Mouse (Mus musculus) MEL (cell line): Measurements from ENCODE around the gene Mcf2l. TPM values are rescaled to one million over a fixed set of nuclear protein-coding genes. Genes with fewer than 3 reads are reported as not detected.

Source experiments
- DNase-seq: peaks from one replicate; pipeline ENCODE4 v3.0.0; 2011; ENCODE audit warnings: low read depth, low spot score
- H3K27ac ChIP-seq: 2 replicates; pipeline ENCODE4 v1.5.1; 2012; ENCODE audit warnings: low read depth, mild to moderate bottlenecking, control low read depth, low read length, moderate library complexity; ENCODE audit not compliant: control insufficient read depth
- H3K27me3 ChIP-seq, 2 experiments: fragments of 150-350 bp in 1 of 2; sonication (generic) in 1 of 2; 2 replicates each; pipeline ENCODE4 v1.6.1; 2012; ENCODE audit warnings: low read length in 2 of 2, mild to moderate bottlenecking in 2 of 2, improper control_type of control experiment in 1 of 2, moderate library complexity in 1 of 2; ENCODE audit not compliant: insufficient read depth in 2 of 2, control insufficient read depth in 1 of 2
- H3K36me3 ChIP-seq, 2 experiments: 2 replicates each; pipeline ENCODE4 v1.6.1; 2012 to 2014; ENCODE audit warnings: low read length in 2 of 2, improper control_type of control experiment in 1 of 2, inconsistent platforms in 1 of 2, mild to moderate bottlenecking in 1 of 2; ENCODE audit not compliant: insufficient read depth in 2 of 2, control insufficient read depth in 1 of 2
- H3K4me1 ChIP-seq, 2 experiments: fragments of 150-350 bp in 1 of 2; sonication (generic) in 1 of 2; 2 replicates each; pipeline ENCODE4 v1.6.1; 2012; ENCODE audit warnings: low read length in 2 of 2, improper control_type of control experiment in 1 of 2, mild to moderate bottlenecking in 1 of 2; ENCODE audit not compliant: insufficient read depth in 2 of 2, control insufficient read depth in 1 of 2
- H3K4me3 ChIP-seq, 2 experiments: fragments of 150-350 bp in 1 of 2; sonication (generic) in 1 of 2; 2 replicates each; pipeline ENCODE4 v1.5.1; 2012; ENCODE audit warnings: low read depth in 2 of 2, low read length in 2 of 2, mild to moderate bottlenecking in 2 of 2, moderate library complexity in 2 of 2, control low read depth in 1 of 2, improper control_type of control experiment in 1 of 2; ENCODE audit not compliant: control insufficient read depth in 1 of 2, insufficient read depth in 1 of 2
- H3K79me2 ChIP-seq: 2 replicates; pipeline ENCODE4 v1.6.1; 2012; ENCODE audit warnings: mild to moderate bottlenecking, low read length, moderate library complexity; ENCODE audit not compliant: control insufficient read depth, poor library complexity, insufficient read depth
- H3K9ac ChIP-seq: 2 replicates; pipeline ENCODE4 v1.6.1; 2012; ENCODE audit warnings: low read depth, mild to moderate bottlenecking, control low read depth, low read length, moderate library complexity; ENCODE audit not compliant: control insufficient read depth, poor library complexity, severe bottlenecking
- H3K9me3 ChIP-seq: fragments of 150-350 bp; sonication (generic); replicated peaks from 2 replicates; pipeline ENCODE4 v1.6.1; 2012; ENCODE audit warnings: mild to moderate bottlenecking, low read length, improper control_type of control experiment, moderate library complexity; ENCODE audit not compliant: insufficient read depth
- CHD1 ChIP-seq: IDR thresholded peaks from 2 replicates; pipeline ENCODE4 v1.6.1; 2012; ENCODE audit warnings: low read depth, mild to moderate bottlenecking, inconsistent platforms, low read length, improper control_type of control experiment
- EP300 ChIP-seq, 2 experiments: IDR thresholded peaks; 2 replicates each; pipeline ENCODE4 v1.6.1; 2011; ENCODE audit warnings: improper control_type of control experiment in 2 of 2, low read length in 2 of 2, low read depth in 1 of 2, mild to moderate bottlenecking in 1 of 2
- GABPA ChIP-seq: IDR thresholded peaks from 2 replicates; pipeline ENCODE4 v1.6.1; 2012; ENCODE audit warnings: low read depth, mild to moderate bottlenecking, inconsistent platforms, low read length, improper control_type of control experiment, moderate library complexity
- HCFC1 ChIP-seq: IDR thresholded peaks from 2 replicates; pipeline ENCODE4 v1.6.1; 2012; ENCODE audit warnings: low read depth, mild to moderate bottlenecking, inconsistent platforms, low read length, improper control_type of control experiment, moderate library complexity
- KAT2A ChIP-seq: conservative IDR thresholded peaks from 2 replicates; pipeline ENCODE4 v1.6.1; 2012; ENCODE audit warnings: low read depth, low read length, improper control_type of control experiment, inconsistent platforms
- MAFK ChIP-seq: IDR thresholded peaks from 2 replicates; pipeline ENCODE4 v1.6.1; 2011; ENCODE audit warnings: low read depth, mild to moderate bottlenecking, low read length, improper control_type of control experiment, borderline replicate concordance
- MAX ChIP-seq: IDR thresholded peaks from 2 replicates; pipeline ENCODE4 v1.6.1; 2011; ENCODE audit warnings: low read length, improper control_type of control experiment
- MAZ ChIP-seq: IDR thresholded peaks from 2 replicates; pipeline ENCODE4 v1.6.1; 2012; ENCODE audit warnings: low read depth, mild to moderate bottlenecking, inconsistent platforms, low read length, improper control_type of control experiment
- MEF2A ChIP-seq: IDR thresholded peaks from 2 replicates; pipeline ENCODE4 v1.6.1; 2014; ENCODE audit warnings: low read depth, mild to moderate bottlenecking, inconsistent platforms, low read length, improper control_type of control experiment; ENCODE audit not compliant: poor library complexity, insufficient replicate concordance, severe bottlenecking; ENCODE audit errors: extremely low read depth
- MXI1 ChIP-seq: IDR thresholded peaks from 2 replicates; pipeline ENCODE4 v1.6.1; 2011; ENCODE audit warnings: mild to moderate bottlenecking, low read depth, low read length, improper control_type of control experiment
- NRF1 ChIP-seq: IDR thresholded peaks from 2 replicates; pipeline ENCODE4 v1.6.1; 2014; ENCODE audit warnings: low read depth, mild to moderate bottlenecking, inconsistent platforms, low read length, improper control_type of control experiment, moderate library complexity; ENCODE audit not compliant: poor library complexity, insufficient read depth, severe bottlenecking
- POLR2A ChIP-seq, 2 experiments: IDR thresholded peaks; 2 replicates each; pipeline ENCODE4 v1.6.1; 2011 to 2012; ENCODE audit warnings: low read length in 2 of 2, mild to moderate bottlenecking in 2 of 2, control low read depth in 1 of 2, improper control_type of control experiment in 1 of 2, low read depth in 1 of 2, moderate library complexity in 1 of 2; ENCODE audit not compliant: control insufficient read depth in 1 of 2, insufficient read depth in 1 of 2, poor library complexity in 1 of 2
- RCOR1 ChIP-seq: IDR thresholded peaks from 2 replicates; pipeline ENCODE4 v1.6.1; 2012; ENCODE audit warnings: low read depth, mild to moderate bottlenecking, inconsistent platforms, low read length, improper control_type of control experiment
- TAL1 ChIP-seq: IDR thresholded peaks from 2 replicates; pipeline ENCODE4 v1.6.1; 2012; ENCODE audit warnings: mild to moderate bottlenecking, inconsistent platforms, low read length, moderate library complexity, mixed read lengths
- TBP ChIP-seq: IDR thresholded peaks from 2 replicates; pipeline ENCODE4 v1.8.0; 2011; ENCODE audit warnings: low read depth, low read length, improper control_type of control experiment
- UBTF ChIP-seq: IDR thresholded peaks from 2 replicates; pipeline ENCODE4 v1.6.1; 2012; ENCODE audit warnings: low read depth, mild to moderate bottlenecking, inconsistent platforms, low read length, improper control_type of control experiment, moderate library complexity, borderline replicate concordance; ENCODE audit not compliant: insufficient read depth
- USF2 ChIP-seq, 2 experiments: IDR thresholded peaks; 2 replicates each; pipeline ENCODE4 v1.6.1; 2011 to 2012; ENCODE audit warnings: improper control_type of control experiment in 2 of 2, low read length in 2 of 2, borderline replicate concordance in 1 of 2, inconsistent platforms in 1 of 2, low read depth in 1 of 2, mild to moderate bottlenecking in 1 of 2; ENCODE audit not compliant: insufficient read depth in 1 of 2
- ZC3H11A ChIP-seq: IDR thresholded peaks from 2 replicates; pipeline ENCODE4 v1.6.1; 2012; ENCODE audit warnings: low read depth, mild to moderate bottlenecking, inconsistent platforms, low read length, improper control_type of control experiment
- ZNF384 ChIP-seq: IDR thresholded peaks from 2 replicates; pipeline ENCODE4 v1.6.1; 2012; ENCODE audit warnings: low read depth, mild to moderate bottlenecking, inconsistent platforms, low read length, improper control_type of control experiment
- polyA plus RNA-seq, 2 experiments: library from polyadenylated mRNA; stranded (reverse) in 1 of 2; unstranded in 1 of 2; fragments of >175 nt in 1 of 2; fragments of >200 nt in 1 of 2; gene quantifications; 2 replicates each; pipeline versions ENCODE4 v1.2.1 to v1.2.4; 2012; ENCODE audit warnings: low replicate concordance in 2 of 2, low read depth in 1 of 2; ENCODE audit not compliant: insufficient read length in 2 of 2, insufficient read depth in 1 of 2, missing spikeins in 1 of 2
- total RNA-seq: library from RNA; depleted of rRNA; stranded (reverse); fragments of 300-350 nt; gene quantifications from 2 replicates; pipeline ENCODE4 v1.2.3, GENCODE M21; 2012

Mcf2l gene
- total and polyA plus RNA-seq, 3 experiments, result 1.2 to 3.6 TPM; not detected in 1

DNA sequence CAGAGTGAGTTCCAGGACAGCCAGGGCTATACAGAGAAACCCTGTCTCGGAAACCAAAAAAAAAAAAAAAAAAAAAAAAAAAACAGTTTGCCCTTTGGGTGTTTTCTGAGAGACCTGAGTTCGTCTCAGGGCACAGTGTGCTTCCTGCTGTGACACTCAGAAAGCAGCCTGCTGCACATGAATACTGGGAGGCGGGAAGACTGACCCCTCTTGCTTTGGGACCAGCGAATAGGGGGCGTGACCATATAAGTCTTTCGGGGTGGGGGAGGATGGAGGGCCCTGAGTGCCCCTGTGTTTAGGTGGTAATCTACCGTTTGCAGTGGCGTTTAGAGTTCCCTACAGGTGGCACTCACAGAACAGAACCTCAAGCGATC is 636 bp upstream of the Mcf2l start:
- Histone ChIP-seq H3K27ac (no peak overlapping the region), H3K9me3 (no peaks in the 10 kb centered on the region), H3K36me3 (no peaks in the 10 kb centered on the region; a peak in 1 of 4 replicates), H3K27me3 (no peaks in the 10 kb centered on the region), H3K79me2 (no peaks in the 10 kb centered on the region), H3K4me1 (peaks cover 5 to 13% of the 10 kb centered on the region in 2 experiments), H3K4me3 (peak overlapping the region; percentile 61 to 94), H3K9ac (peak overlapping the region; percentile 53)
- TF ChIP-seq ZNF384, result peak; percentile 50
- no peak for TF ChIP-seq MAZ
- TF ChIP-seq NRF1, result no peak
- DNase-seq, result peak; percentile 28

- peak; percentile 13 for DNase-seq
- Histone ChIP-seq H3K4me1 (peaks cover 7 to 13% of the 10 kb centered on the region in 2 experiments), H3K9ac (no peak overlapping the region), H3K4me3 (peak overlapping the region; percentile 32 to 94; a peak in 3 of 4 replicates), H3K27ac (no peak overlapping the region), H3K36me3 (peaks cover 0 to under 1% of the 10 kb centered on the region in 2 experiments; a peak in 2 of 4 replicates), H3K27me3 (no peaks in the 10 kb centered on the region), H3K79me2 (no peaks in the 10 kb centered on the region), H3K9me3 (no peaks in the 10 kb centered on the region)
- TF ChIP-seq ZC3H11A, result no peak
- no peak for TF ChIP-seq MXI1
- no peak for TF ChIP-seq EP300 (IDR thresholded peaks at IDR 0.05; ENCODE audit: low read depth in 1 of 2, low read length in 2 of 2)
- TF ChIP-seq RCOR1, result no peak
- no peak for TF ChIP-seq KAT2A
- no peak for TF ChIP-seq TBP
- no peak for TF ChIP-seq HCFC1
- no peak for TF ChIP-seq MEF2A
- no peak for TF ChIP-seq UBTF
- no peak for TF ChIP-seq CHD1
Measured at GRCm38 (mm10) chr8:12874194-12874791, 687 bp downstream of the Mcf2l start.

- peaks cover 9 to 16% of the 10 kb centered on the region in 2 experiments for H3K4me1 ChIP-seq
- H3K9me3 ChIP-seq, result no peaks in the 10 kb centered on the region
- DNase-seq, result peak; percentile 7
- no peaks in the 10 kb centered on the region for H3K79me2 ChIP-seq
- H3K27ac ChIP-seq, result no peak overlapping the region
- no peak for TF ChIP-seq USF2 (IDR thresholded peaks at IDR 0.05; ENCODE audit: borderline replicate concordance in 1 of 2, insufficient read depth in 1 of 2, low read depth in 1 of 2, low read length in 2 of 2)
- no peak for TF ChIP-seq NRF1
- TF ChIP-seq GABPA, result no peak
- no peak for TF ChIP-seq POLR2A (IDR thresholded peaks at IDR 0.05; ENCODE audit: control insufficient read depth in 1 of 2, insufficient read depth in 1 of 2, low read depth in 1 of 2, low read length in 2 of 2, poor library complexity in 1 of 2)
- TF ChIP-seq TBP, result no peak
- TF ChIP-seq MAX, result no peak
- TF ChIP-seq TAL1, result no peak
- TF ChIP-seq MAFK, result no peak
- TF ChIP-seq, all 39 proteins: peak for 0
- H3K36me3 ChIP-seq, result peaks cover 0 to 6% of the 10 kb centered on the region in 2 experiments; a peak in 2 of 4 replicates
- no peaks in the 10 kb centered on the region for H3K27me3 ChIP-seq
- no peak overlapping the region for H3K9ac ChIP-seq
- H3K4me3 ChIP-seq, result no peak overlapping the region
Measured at GRCm38 (mm10) chr8:12874971-12875370, 1.4 kb downstream of the Mcf2l start.
